In genomic region chr2:125792144-125792878, GRCm38 (mm10) we compare ENCODE assay signal across 11 mouse cellular contexts. TPM values are rescaled to one million over a fixed set of nuclear protein-coding genes. Genes with fewer than 3 reads are reported as not detected.
A peak's percentile ranks its signal among the peaks of the same experiment; 100 is the strongest.
DNase-seq lines count a peak whose midpoint lies in the region; ATAC-seq and TF ChIP-seq lines count a peak whose summit lies in the region.
"Had no signal": no experiment of that assay in that cellular context is flagged by ENCODE, and none has a peak within 500 bp of the region (broad histone marks: within the 10 kb centered on the region; RNA-seq: fewer than 3 reads in every experiment).

No protein-coding gene starts in this region.

- ATAC-seq in lung, embryonic 15.5 days (ENCODE audit: borderline replicate concordance, extremely low read depth, low FRiP score, low TSS enrichment), result peak; percentile 77
- ATAC-seq in monocyte, adult 5-6 weeks (replicated peaks; ENCODE audit: insufficient number of reproducible peaks, low FRiP score, low TSS enrichment, poor library complexity, severe bottlenecking), result peak; percentile 27; the same call in 1 of the 2 replicates
- ATAC-seq: forebrain, embryonic 15.5 days had no signal

- 51% methylated on average over 2 of the region's 2 CpGs for WGBS in lung, embryonic 15.5 days

- H3K4me3 ChIP-seq in bone marrow macrophage, adult 2 months (ENCODE audit: insufficient read depth, low read length), result peak overlapping the region; percentile 53
- H3K4me3 ChIP-seq in lung, embryonic 15.5 days, result no peak overlapping the region
- H3K4me3 ChIP-seq: embryonic facial prominence, embryonic 13.5 days; forebrain, embryonic 15.5 days had no signal

- H3K27ac ChIP-seq in bone marrow macrophage, adult 2 months (ENCODE audit: insufficient read depth, low read depth, low read length), result peak overlapping the region; percentile 94
- H3K27ac ChIP-seq in lung, embryonic 15.5 days, result peak overlapping the region; percentile 59
- H3K27ac ChIP-seq: embryonic facial prominence, embryonic 13.5 days; forebrain, embryonic 15.5 days had no signal

- no peaks in the 10 kb centered on the region for H3K36me3 ChIP-seq in lung, embryonic 15.5 days
- H3K36me3 ChIP-seq: embryonic facial prominence, embryonic 13.5 days; forebrain, embryonic 15.5 days had no signal

- peak; percentile 23 for DNase-seq in CD4-positive helper T cell, adult 2 months (ENCODE audit: low read depth, low spot score)
- no peak for DNase-seq in urinary bladder, postnatal 25 days (ENCODE audit: low spot score)
- no peak for DNase-seq in cerebellum, adult 9-10 months
- DNase-seq in spleen, postnatal 4 days (ENCODE audit: low spot score in 2 of 2), result no peak
- DNase-seq: gastrocnemius, postnatal 25 days; spleen, adult 18-20 months had no signal

- H3K9me3 ChIP-seq in lung, embryonic 15.5 days, result no peaks in the 10 kb centered on the region
- H3K9me3 ChIP-seq: embryonic facial prominence, embryonic 13.5 days; forebrain, embryonic 15.5 days had no signal

- H3K9ac ChIP-seq in lung, embryonic 15.5 days, result no peak overlapping the region
- H3K9ac ChIP-seq: embryonic facial prominence, embryonic 13.5 days; forebrain, embryonic 15.5 days had no signal

- TF ChIP-seq POLR2A in bone marrow macrophage, adult 2 months (IDR thresholded peaks at IDR 0.05; ENCODE audit: borderline replicate concordance, low read depth, low read length), result no peak

- no peaks in the 10 kb centered on the region for H3K27me3 ChIP-seq in lung, embryonic 15.5 days
- H3K27me3 ChIP-seq: embryonic facial prominence, embryonic 13.5 days; forebrain, embryonic 15.5 days had no signal

- no peak for TF ChIP-seq CTCF in bone marrow macrophage, adult 2 months (IDR thresholded peaks at IDR 0.05; ENCODE audit: low read depth, low read length)

- H3K4me2 ChIP-seq in lung, embryonic 15.5 days, result no peak overlapping the region
- H3K4me2 ChIP-seq: embryonic facial prominence, embryonic 13.5 days; forebrain, embryonic 15.5 days had no signal

- H3K4me1 ChIP-seq in bone marrow macrophage, adult 2 months (ENCODE audit: control insufficient read depth, insufficient read depth, low read length), result peaks cover 51% of the 10 kb centered on the region
- H3K4me1 ChIP-seq in lung, embryonic 15.5 days, result peaks cover 11% of the 10 kb centered on the region; the same call in 1 of the 2 replicates
- H3K4me1 ChIP-seq: forebrain, embryonic 15.5 days had no signal

RNA-seq across cellular contexts. Expression of gene Secisbp2l, which starts 9.6 kb away (rescaled TPM):
- polyA plus RNA-seq in bone marrow macrophage, adult 2 months (2012; ENCODE audit: insufficient read depth, insufficient read length, missing spikeins), result 57.0 and 59.0 TPM in 2 replicates
- polyA plus RNA-seq in lung, embryonic 15.5 days (2015; fragmentation: Nextera tagmentation; extraction: Ambion mirVana), result 17.1 and 17.8 TPM in 2 replicates
- total RNA-seq in monocyte, adult 5-6 weeks (2017), result 52.9 to 72.2 TPM (median 55.9 TPM) in 3 replicates
